Mouse (Mus musculus) CH12.LX (cell line): ENCODE results near the gene Tfdp2. TPM values are rescaled to one million over a fixed set of nuclear protein-coding genes. Genes with fewer than 3 reads are reported as not detected.

Experiments used
- DNase-seq: peaks from one replicate; pipeline ENCODE4 v3.0.0-alpha.2; 2013; ENCODE audit errors: extremely low read depth
- H3K27ac ChIP-seq: 2 replicates; pipeline ENCODE4 v1.5.1; 2012; ENCODE audit warnings: low read depth, mild to moderate bottlenecking, control low read depth, moderate library complexity; ENCODE audit not compliant: insufficient read depth
- H3K27me3 ChIP-seq: replicated peaks from 2 replicates; pipeline ENCODE3; 2012; ENCODE audit warnings: inconsistent platforms
- H3K36me3 ChIP-seq, 2 experiments: replicated peaks in 1 of 2; 2 replicates each; pipeline versions ENCODE3 to v1.6.1; 2012; ENCODE audit warnings: inconsistent platforms in 1 of 2, low read length in 1 of 2, mild to moderate bottlenecking in 1 of 2, mixed read lengths in 1 of 2, moderate library complexity in 1 of 2; ENCODE audit not compliant: control insufficient read depth in 1 of 2, insufficient read depth in 1 of 2
- H3K4me1 ChIP-seq, 2 experiments: 2 replicates each; pipeline ENCODE4 v1.6.1; 2012; ENCODE audit warnings: inconsistent platforms in 1 of 2, moderate library complexity in 1 of 2; ENCODE audit not compliant: insufficient read depth in 2 of 2, control insufficient read depth in 1 of 2
- H3K4me2 ChIP-seq: 2 replicates; pipeline ENCODE4 v1.6.1; 2012; ENCODE audit warnings: low read depth, mild to moderate bottlenecking, control low read depth; ENCODE audit not compliant: poor library complexity, insufficient read depth, severe bottlenecking
- H3K4me3 ChIP-seq, 3 experiments: fragments of 150-350 bp in 1 of 3; sonication (generic) in 1 of 3; replicated peaks in 1 of 3; 2 replicates each; pipeline versions ENCODE3 to v1.5.1; 2011 to 2012; ENCODE audit warnings: low read depth in 2 of 3, low read length in 2 of 3, mild to moderate bottlenecking in 2 of 3, moderate library complexity in 2 of 3, control low read depth in 1 of 3, improper control_type of control experiment in 1 of 3, inconsistent platforms in 1 of 3, mixed read lengths in 1 of 3; ENCODE audit not compliant: poor library complexity in 1 of 3
- H3K79me2 ChIP-seq: replicated peaks from 2 replicates; pipeline ENCODE4 v1.6.1; 2012; ENCODE audit warnings: mild to moderate bottlenecking, moderate library complexity; ENCODE audit not compliant: control insufficient read depth, poor library complexity, insufficient read depth, severe bottlenecking; ENCODE audit errors: extremely low read depth
- H3K9ac ChIP-seq: 2 replicates; pipeline ENCODE4 v1.6.1; 2012; ENCODE audit warnings: low read depth, mild to moderate bottlenecking, control low read depth, moderate library complexity; ENCODE audit not compliant: insufficient read depth
- H3K9me3 ChIP-seq: replicated peaks from 2 replicates; pipeline ENCODE3; 2012; ENCODE audit warnings: low read length, inconsistent platforms, mixed read lengths
- BHLHE40 ChIP-seq: IDR thresholded peaks from 2 replicates; pipeline ENCODE4 v1.6.1; 2011; ENCODE audit warnings: mild to moderate bottlenecking, low read depth, low read length, improper control_type of control experiment
- CHD1 ChIP-seq: IDR thresholded peaks from 2 replicates; pipeline ENCODE4 v1.6.1; 2012; ENCODE audit warnings: low read depth, low read length, improper control_type of control experiment, inconsistent platforms
- CHD2 ChIP-seq: IDR thresholded peaks from 2 replicates; pipeline ENCODE4 v1.6.1; 2011; ENCODE audit warnings: low read length, improper control_type of control experiment
- E2F4 ChIP-seq: IDR thresholded peaks from 2 replicates; pipeline ENCODE4 v1.6.1; 2011; ENCODE audit warnings: low read depth, low read length, improper control_type of control experiment; ENCODE audit not compliant: insufficient replicate concordance
- ELF1 ChIP-seq: IDR thresholded peaks from 2 replicates; pipeline ENCODE4 v1.6.1; 2014; ENCODE audit warnings: low read depth, mild to moderate bottlenecking, inconsistent platforms, low read length, improper control_type of control experiment
- EP300 ChIP-seq: IDR thresholded peaks from 2 replicates; pipeline ENCODE4 v1.6.1; 2011; ENCODE audit warnings: low read length, improper control_type of control experiment
- GABPA ChIP-seq: IDR thresholded peaks from 2 replicates; pipeline ENCODE4 v1.6.1; 2012; ENCODE audit warnings: low read depth, low read length, improper control_type of control experiment, inconsistent platforms; ENCODE audit not compliant: insufficient replicate concordance
- IRF4 ChIP-seq: IDR thresholded peaks from 2 replicates; pipeline ENCODE4 v1.6.1; 2014; ENCODE audit warnings: low read depth, mild to moderate bottlenecking, inconsistent platforms, low read length, improper control_type of control experiment
- JUND ChIP-seq: conservative IDR thresholded peaks from 2 replicates; pipeline ENCODE4 v1.6.1; 2011; ENCODE audit warnings: low read depth, low read length, improper control_type of control experiment
- MAX ChIP-seq: IDR thresholded peaks from 2 replicates; pipeline ENCODE4 v1.6.1; 2011; ENCODE audit warnings: low read length, improper control_type of control experiment
- MEF2A ChIP-seq: IDR thresholded peaks from 2 replicates; pipeline ENCODE4 v1.6.1; 2014; ENCODE audit warnings: low read depth, mild to moderate bottlenecking, inconsistent platforms, low read length, improper control_type of control experiment, borderline replicate concordance
- MYC ChIP-seq: IDR thresholded peaks from 2 replicates; pipeline ENCODE4 v1.6.1; 2011; ENCODE audit warnings: low read depth, mild to moderate bottlenecking, improper control_type of control experiment, low read length
- NELFE ChIP-seq: IDR thresholded peaks from 2 replicates; pipeline ENCODE4 v1.6.1; 2011; ENCODE audit warnings: low read depth, low read length, improper control_type of control experiment
- POLR2A ChIP-seq: IDR thresholded peaks from 2 replicates; pipeline ENCODE4 v1.6.1; 2011; ENCODE audit warnings: low read depth, mild to moderate bottlenecking, improper control_type of control experiment, low read length
- RAD21 ChIP-seq: IDR thresholded peaks from 2 replicates; pipeline ENCODE4 v1.6.1; 2011; ENCODE audit warnings: low read depth, mild to moderate bottlenecking, low read length, improper control_type of control experiment, moderate library complexity
- SMC3 ChIP-seq: IDR thresholded peaks from 2 replicates; pipeline ENCODE4 v1.6.1; 2011; ENCODE audit warnings: low read depth, low read length, improper control_type of control experiment
- UBTF ChIP-seq: IDR thresholded peaks from 2 replicates; pipeline ENCODE4 v1.6.1; 2012; ENCODE audit warnings: low read depth, mild to moderate bottlenecking, inconsistent platforms, low read length, improper control_type of control experiment, moderate library complexity
- ZC3H11A ChIP-seq: IDR thresholded peaks from 2 replicates; pipeline ENCODE4 v1.6.1; 2012; ENCODE audit warnings: low read depth, mild to moderate bottlenecking, inconsistent platforms, low read length, improper control_type of control experiment
- ZKSCAN1 ChIP-seq: IDR thresholded peaks from 2 replicates; pipeline ENCODE4 v1.6.1; 2012; ENCODE audit warnings: low read depth, inconsistent platforms, low read length, improper control_type of control experiment, borderline replicate concordance
- ZMIZ1 ChIP-seq: IDR thresholded peaks from 2 replicates; pipeline ENCODE4 v1.6.1; 2012; ENCODE audit warnings: low read depth, mild to moderate bottlenecking, inconsistent platforms, low read length, improper control_type of control experiment
- dilution Hi-C: fragments of 300-500 bp; cut with MboI; formaldehyde crosslinking; loops from 2 replicates; pipeline ENCODE4 v1.14.3; 2020; ENCODE audit warnings: low sequenced_read_pairs; ENCODE audit not compliant: extremely low pct_unique_long_range_greater_than_20kb, extremely low pct_ligation_motif_present
- in situ Hi-C: fragments of 300-500 bp; cut with MboI; formaldehyde crosslinking; loops from 3 replicates; pipeline ENCODE4 v1.14.3; 2019; ENCODE audit warnings: low sequenced_read_pairs, low pct_ligation_motif_present, low pct_unique_long_range_greater_than_20kb, mixed read lengths
- polyA plus RNA-seq: library from polyadenylated mRNA; unstranded; fragments of >175 nt; gene quantifications from 2 replicates; pipeline ENCODE4 v1.2.1, GENCODE M21; 2012; ENCODE audit warnings: low read depth; ENCODE audit not compliant: insufficient read length
- total RNA-seq, 2 experiments: library from RNA; depleted of rRNA; stranded (reverse); fragments of 300-350 nt in 1 of 2; fragments of >200 nt in 1 of 2; gene quantifications; 2 replicates each; pipeline ENCODE4 v1.2.3; 2012 to 2014

The Tfdp2 gene
- total and polyA plus RNA-seq, 3 experiments = 3.4 to 4.9 (median 4.7) TPM

DNA sequence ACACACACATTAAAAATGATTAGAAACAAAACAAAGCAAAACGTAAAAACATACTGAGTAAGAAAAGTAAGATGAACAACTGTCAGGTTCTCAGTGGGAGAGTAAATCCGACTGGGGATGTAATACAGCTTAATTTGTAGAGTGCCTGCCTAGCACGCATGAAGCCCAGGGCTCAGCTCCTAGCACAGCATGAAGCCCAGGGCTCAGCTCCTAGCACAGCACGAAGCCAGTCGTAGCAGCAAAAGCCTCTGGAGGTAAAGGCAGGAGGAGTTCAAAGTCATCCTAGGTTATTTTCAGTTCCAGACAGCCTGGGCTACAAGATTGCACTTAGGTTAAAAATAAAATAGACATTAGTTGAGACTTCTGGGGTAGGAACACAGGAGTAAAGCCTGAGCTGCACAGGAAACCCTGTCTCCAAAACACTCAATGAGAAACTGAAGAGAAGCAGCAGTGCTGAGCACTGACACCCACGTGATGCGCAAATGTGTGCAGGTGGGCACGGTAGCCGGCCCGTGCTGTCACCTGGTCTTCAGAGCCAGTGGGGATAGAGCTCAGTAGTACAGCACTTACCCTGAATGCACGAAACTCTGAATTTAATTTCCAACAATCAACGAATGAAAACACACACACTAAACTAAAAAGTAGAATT lies 157.2 kb downstream of the Tfdp2 start:
- in situ Hi-C loops (loop anchor here (10.0 kb wide), 1 partner anchor 132 kb away; no protein-coding TSS in a partner anchor), dilution Hi-C loops (no loop called here)
- Histone ChIP-seq H3K27me3 (no peaks in the 10 kb centered on the region), H3K27ac (no peak overlapping the region), H3K79me2 (peaks cover 28% of the 10 kb centered on the region), H3K9me3 (no peaks in the 10 kb centered on the region), H3K4me3 (no peak overlapping the region), H3K9ac (no peak overlapping the region), H3K4me2 (no peak overlapping the region), H3K36me3 (peaks cover 4 to 51% of the 10 kb centered on the region in 2 experiments), H3K4me1 (peaks cover 0 to 39% of the 10 kb centered on the region in 2 experiments; a peak in 3 of 4 replicates)
- TF ChIP-seq MYC (no peak), ZC3H11A (no peak), ZKSCAN1 (no peak), IRF4 (no peak), E2F4 (no peak), EP300 (no peak), RAD21 (no peak)
- no peak for DNase-seq

DNA sequence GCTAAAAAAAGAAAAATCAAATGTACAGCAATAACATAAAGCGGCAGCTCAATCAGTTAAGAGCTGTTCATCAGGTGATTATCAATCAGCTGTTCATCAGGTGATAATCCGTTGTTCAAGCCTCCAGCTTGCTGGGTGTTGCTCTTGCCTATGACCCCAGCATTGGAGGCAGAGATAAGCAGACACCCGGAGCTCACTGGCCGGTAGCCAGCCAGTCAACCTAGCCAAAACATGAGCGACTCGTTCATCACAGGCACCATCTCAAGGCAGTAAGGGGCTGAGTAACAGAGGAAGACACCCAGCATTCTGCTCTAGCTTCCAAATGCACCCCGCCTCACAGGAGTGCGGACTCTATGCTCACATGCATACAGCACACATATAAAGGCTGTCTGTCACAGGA lies 157.7 kb downstream of the Tfdp2 start:
- dilution Hi-C loops = no loop called here
- H3K4me3 ChIP-seq = no peak overlapping the region
- H3K36me3 ChIP-seq = peaks cover 4 to 51% of the 10 kb centered on the region in 2 experiments
- H3K9me3 ChIP-seq = no peaks in the 10 kb centered on the region
- H3K4me2 ChIP-seq = no peak overlapping the region
- TF ChIP-seq ZMIZ1 (no peak), RAD21 (no peak), POLR2A (no peak), JUND (no peak), NELFE (no peak), CHD2 (no peak), UBTF (no peak), SMC3 (no peak), MYC (no peak), ELF1 (no peak), MEF2A (no peak), IRF4 (no peak), CHD1 (no peak), BHLHE40 (no peak), MAX (no peak), GABPA (no peak)
- no peak for DNase-seq
- no peak overlapping the region for H3K9ac ChIP-seq
- H3K27me3 ChIP-seq = no peaks in the 10 kb centered on the region
- peaks cover 0 to 39% of the 10 kb centered on the region in 2 experiments; a peak in 3 of 4 replicates for H3K4me1 ChIP-seq
- in situ Hi-C loops = loop anchor here (10.0 kb wide), 1 partner anchor 131 kb away; no protein-coding TSS in a partner anchor
- H3K79me2 ChIP-seq = peaks cover 31% of the 10 kb centered on the region
- H3K27ac ChIP-seq = no peak overlapping the region
